Mouse (Mus musculus) c-Kit-positive CD71-positive TER-119-negative erythroid progenitor cells, embryonic 14.5 days (primary cell): ENCODE results near the gene Mis18a.
A peak's percentile ranks its signal among the peaks of the same experiment; 100 is the strongest.

Experiments
- DNase-seq: peaks from one replicate; pipeline ENCODE4 v3.0.0-alpha.2; 2013; ENCODE audit warnings: low read depth

Mis18a gene

GRCm38 (mm10) chr16:90704161-90704825 lies 22.9 kb downstream of the Mis18a start:
- DNase-seq = no peak

- DNase-seq = no peak
These were observed 23.6 kb downstream of the Mis18a start for GRCm38 (mm10) chr16:90703646-90704045.

GRCm38 (mm10) chr16:90701541-90701940 lies 25.7 kb downstream of the Mis18a start:
- DNase-seq = no peak

GRCm38 (mm10) chr16:90699390-90699789 lies 27.8 kb downstream of the Mis18a start:
- no peak for DNase-seq

- DNase-seq = no peak
These were observed 30.9 kb downstream of the Mis18a start for GRCm38 (mm10) chr16:90696306-90696705.

- DNase-seq = no peak
These were observed 32.1 kb downstream of the Mis18a start for GRCm38 (mm10) chr16:90695121-90695520.

- DNase-seq = peak; percentile 70
These were observed 32.5 kb downstream of the Mis18a start for GRCm38 (mm10) chr16:90694719-90695118.

GRCm38 (mm10) chr16:90693625-90694024 lies 33.6 kb downstream of the Mis18a start:
- no peak for DNase-seq

- no peak for DNase-seq
These were observed 34.4 kb downstream of the Mis18a start for GRCm38 (mm10) chr16:90692704-90693385.

GRCm38 (mm10) chr16:90687687-90688263 lies 39.4 kb downstream of the Mis18a start:
- no peak for DNase-seq

- DNase-seq = no peak
These were observed 40.2 kb downstream of the Mis18a start for GRCm38 (mm10) chr16:90687011-90687410.

GRCm38 (mm10) chr16:90684092-90684491 lies 43.1 kb downstream of the Mis18a start:
- no peak for DNase-seq

GRCm38 (mm10) chr16:90679984-90680383 lies 47.2 kb downstream of the Mis18a start:
- DNase-seq = no peak

GRCm38 (mm10) chr16:90678820-90679219 lies 48.4 kb downstream of the Mis18a start:
- DNase-seq = peak; percentile 14

- no peak for DNase-seq
These were observed 50.2 kb downstream of the Mis18a start for GRCm38 (mm10) chr16:90676920-90677574.

GRCm38 (mm10) chr16:90674651-90675050 lies 52.6 kb downstream of the Mis18a start:
- no peak for DNase-seq

GRCm38 (mm10) chr16:90673507-90674354 lies 53.5 kb downstream of the Mis18a start:
- DNase-seq = no peak
